Mouse (Mus musculus): ENCODE data around the gene Ndufa3.

Gene Ndufa3

DNA sequence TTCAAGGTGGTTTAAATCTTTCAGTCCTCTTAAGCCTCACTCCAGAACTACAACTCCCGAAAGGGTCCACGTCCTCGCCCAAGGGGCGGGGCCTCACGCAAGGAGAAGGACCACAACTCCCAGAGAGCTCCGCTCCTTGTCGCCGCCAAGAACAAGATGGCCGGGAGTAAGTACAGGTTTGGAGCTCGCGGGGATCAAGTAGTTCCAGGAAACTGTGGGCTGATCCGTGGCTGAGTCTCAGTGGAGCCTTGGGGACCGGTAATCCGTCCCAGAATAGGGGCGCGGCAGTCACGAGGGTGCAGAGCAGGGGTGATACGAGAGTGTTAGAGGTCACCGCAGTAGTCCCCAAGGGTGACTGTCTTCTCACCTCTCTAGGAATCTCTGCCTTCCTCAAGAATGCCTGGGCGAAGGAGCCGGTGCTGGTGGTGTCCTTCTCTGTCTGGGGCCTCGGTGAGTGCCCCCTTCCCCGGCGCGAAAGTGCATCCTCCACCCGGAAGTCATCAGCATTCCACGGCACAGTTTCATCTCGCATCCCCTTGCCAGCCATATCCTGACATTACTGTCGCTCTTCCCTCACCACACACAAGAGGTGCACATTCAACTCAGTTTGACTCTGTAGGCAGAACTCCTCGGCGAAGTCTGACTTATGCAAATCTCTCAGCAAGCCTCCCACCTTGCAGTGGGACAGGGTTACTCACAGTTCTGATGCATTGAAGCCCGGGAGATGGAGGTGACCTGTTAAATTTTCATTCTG lies at the start of gene Ndufa3:
TSS of gene Ndufa3 (plus strand) at position 132 of the 754 bp plus-strand sequence.
- under 1% methylated on average over 32 of the region's 32 CpGs for WGBS

DNA sequence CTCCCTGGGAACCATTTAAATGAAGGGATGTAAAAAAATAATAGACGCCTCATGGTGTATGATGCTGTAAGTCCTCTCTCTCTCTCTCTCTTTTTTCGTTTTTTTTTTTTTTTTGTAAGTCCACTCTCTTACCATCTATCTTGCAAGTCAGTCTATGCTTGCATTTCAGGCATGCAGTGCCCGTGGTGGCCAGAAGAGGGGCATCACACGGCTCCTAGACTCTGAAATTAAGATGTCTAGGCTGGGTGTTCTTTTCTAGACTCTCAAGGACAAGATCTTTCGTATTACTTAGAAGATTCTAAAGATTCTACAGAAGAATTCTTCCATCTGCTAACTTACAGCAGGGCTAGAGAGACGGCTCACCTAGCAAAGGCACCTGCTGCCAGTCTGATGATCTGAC lies 47.4 kb upstream of the Ndufa3 start:
- WGBS: 70% methylated on average over 6 of the region's 6 CpGs

DNA sequence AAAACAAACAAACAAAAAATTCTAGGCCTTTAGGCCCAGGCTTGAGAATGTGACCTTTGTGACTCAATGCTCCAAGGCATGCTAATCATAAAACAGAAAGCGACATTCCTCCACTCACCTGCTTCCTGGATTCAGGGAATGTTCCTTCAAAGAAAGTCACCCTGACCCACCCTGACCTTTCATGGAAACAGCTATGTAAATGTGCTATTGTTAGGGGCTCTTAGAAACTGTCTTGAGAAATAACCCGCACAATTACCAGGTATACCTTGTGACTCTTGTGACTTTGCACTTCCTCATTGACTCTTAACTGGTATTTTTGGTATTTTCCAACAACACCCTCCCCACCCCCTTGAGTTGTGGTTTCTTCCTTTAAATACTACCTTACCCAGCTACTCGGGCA lies 46.6 kb upstream of the Ndufa3 start:
- 93% methylated on average over 3 of the region's 3 CpGs for WGBS

DNA sequence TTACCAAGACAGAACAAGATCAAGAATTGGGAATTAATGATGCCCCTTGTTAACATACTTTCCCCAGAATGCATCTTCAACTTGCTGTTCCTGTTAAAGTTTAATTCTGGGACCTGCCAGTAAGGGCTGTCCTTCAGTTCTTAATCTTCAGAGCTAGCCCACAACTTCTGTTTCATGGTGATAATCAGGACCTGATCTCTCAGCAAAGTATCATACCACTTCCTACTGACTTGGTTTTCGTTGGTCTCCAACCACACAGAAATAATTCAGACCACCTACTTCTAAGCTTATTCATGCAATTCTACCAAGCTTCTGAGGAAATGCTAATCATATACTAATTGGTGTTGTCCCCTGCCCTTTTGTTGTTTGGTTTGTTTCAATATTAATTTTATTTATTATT lies 45.3 kb upstream of the Ndufa3 start:
- WGBS: 79% methylated on average over 1 of the region's 1 CpGs

DNA sequence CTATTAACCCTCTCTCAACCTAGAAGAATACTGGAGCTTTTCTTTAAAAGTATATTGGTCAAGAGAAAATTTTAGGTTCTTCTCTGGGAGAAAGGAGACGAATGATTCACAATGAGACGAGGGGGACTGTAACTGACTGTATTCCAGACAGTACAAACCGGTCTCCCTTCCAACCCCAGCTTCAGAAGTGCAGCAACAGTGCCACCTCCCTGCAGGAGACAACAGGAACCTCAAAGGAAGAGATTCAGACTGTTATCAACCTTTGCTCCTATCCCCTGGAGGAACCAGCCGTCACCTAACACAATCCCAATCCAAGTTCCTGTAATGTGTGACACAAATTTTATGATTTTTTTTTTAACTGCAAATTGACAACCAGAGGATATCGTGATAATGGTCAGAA lies 43.0 kb upstream of the Ndufa3 start:
- WGBS: 39% methylated on average over 5 of the region's 5 CpGs

DNA sequence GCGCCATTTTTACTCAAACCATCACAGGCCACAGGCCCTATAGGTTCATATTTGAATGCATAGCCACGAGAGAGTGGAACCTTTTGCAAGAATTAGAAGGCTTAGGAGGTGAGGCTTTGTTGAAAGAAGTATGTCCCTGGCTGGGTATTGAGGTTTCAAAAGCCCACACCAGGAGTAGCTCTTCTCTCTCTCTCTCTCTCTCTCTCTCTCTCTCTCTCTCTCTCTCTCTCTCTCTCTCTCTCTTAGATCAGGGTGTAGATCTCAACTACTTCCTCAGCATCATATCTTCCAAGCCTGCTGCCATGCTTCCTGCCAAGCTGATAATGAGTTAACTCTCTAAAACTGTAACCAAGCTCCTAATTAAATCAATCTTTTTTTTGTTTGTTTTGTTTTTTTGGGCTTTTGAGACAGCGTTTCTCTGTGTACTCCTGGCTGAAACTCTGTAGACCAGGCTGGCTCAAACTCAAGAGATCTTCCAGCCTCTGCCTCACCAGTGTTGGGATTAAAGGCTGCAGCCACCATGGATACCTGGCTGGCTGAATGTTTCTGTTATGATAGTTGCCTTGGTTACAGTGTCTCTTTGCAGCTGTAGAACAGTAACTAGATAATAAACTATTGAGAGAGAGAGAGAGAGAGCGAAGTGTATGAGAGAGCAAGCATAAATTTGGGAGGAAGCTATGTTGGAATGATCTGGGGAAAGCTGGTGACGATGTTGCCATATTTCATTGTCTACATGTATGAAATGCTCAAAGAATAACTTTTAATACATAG lies 40.6 kb upstream of the Ndufa3 start:
- WGBS: 72% methylated on average over 5 of the region's 5 CpGs

DNA sequence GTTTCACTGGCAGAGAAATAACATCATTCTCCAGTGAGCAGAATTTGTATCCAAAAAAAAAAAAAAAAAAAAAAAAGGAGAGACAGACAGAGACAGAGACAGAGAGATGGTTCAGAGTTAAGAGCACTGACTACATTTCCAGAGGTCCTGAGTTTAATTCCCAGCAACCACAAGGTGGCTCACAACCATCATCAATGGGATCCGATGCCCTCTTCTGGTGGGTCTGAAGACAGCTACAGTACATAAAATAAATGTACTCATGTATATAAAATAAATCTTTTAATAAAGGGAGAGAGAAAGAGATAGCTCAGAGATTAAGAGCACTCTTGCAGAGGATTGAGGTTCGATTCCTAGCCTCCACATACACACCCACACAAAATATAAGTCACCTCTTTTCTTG lies 39.0 kb upstream of the Ndufa3 start:
- WGBS: 86% methylated on average over 2 of the region's 2 CpGs

DNA sequence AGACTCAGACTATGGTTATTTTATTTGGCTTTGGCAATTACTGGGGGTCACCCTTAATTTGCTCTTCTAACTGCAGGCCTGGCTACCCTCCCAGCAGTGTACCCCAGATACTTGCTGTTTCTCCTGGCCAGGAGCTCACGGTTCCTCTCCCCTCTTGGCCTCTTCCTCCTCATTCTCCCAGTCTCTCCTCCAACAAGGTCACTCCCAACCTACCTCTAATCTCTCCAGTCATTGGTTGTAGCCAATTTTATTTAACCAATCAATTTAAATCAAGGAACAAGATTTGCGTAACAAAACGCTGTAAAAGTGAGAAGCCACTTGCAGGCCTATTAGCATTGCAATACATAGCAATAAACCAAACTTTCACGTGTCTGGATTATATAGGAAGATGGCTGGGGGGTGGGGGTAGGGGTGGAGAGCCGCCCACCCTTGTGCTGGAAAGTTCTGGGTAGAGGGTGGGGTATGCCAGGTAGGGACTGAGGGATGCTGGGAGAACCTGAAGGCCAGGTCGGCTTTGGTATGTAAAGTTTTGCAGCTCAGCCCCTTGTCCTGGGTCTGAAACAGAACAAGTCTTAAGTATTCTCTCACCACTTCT lies 38.1 kb upstream of the Ndufa3 start:
- 78% methylated on average over 6 of the region's 6 CpGs for WGBS

DNA sequence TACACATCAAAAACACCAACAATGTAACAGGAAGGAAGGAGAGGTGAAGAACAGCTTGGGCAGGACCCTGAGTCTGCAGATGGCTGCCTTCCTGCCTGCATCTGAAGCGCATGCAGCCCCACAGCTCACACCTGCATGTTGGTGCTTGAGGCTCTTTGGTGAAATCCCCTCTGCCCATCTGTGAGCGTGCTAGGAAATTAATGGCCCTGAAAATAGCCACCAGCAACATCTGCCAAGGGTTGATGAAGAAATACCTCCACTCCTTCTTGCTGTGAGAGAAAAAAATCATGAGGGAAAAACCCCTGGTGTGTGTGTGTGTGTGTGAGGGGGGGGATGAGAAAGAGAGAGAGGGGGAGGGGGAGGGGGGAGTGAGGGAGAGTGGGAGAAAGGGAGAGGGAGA lies 37.1 kb upstream of the Ndufa3 start:
- 74% methylated on average over 2 of the region's 2 CpGs for WGBS

DNA sequence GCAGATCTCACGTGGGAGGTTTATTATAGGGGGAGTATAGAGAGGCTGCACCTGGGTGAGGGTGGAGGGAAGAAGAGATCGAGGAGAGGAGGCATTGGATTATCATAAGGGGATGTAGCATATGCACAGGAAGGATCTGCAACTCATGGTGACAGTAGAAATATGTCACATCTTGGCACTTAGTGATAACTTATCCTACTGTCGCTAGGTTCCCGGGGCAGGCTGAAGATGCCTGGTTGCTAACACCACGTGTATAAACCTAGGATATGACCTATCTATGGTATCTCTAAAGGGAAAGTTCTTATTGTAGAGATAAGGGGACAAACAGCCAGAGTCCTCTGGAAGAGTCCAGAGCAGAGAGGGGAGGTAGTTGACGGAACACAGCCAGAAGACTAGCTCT lies 31.4 kb upstream of the Ndufa3 start:
- 18% methylated on average over 6 of the region's 6 CpGs for WGBS

DNA sequence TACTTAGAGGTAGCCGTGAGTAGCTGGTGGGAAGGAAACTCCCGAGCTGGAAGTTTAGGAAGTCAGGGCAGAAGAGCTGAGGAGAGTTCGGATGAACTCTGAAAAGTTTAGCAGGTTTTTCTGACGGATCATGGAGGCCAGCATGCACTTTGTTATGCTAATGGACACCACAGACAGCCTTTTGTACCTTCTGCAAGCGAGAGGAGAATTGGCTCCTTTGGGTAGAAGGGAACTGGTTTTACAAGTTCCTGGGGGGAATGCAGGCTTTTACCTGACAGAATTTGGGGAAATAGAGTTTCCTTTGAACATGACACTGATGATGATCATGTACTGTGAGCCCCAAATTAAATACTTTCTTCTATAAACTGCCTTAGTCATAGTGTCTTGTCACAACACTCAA lies 30.9 kb upstream of the Ndufa3 start:
- WGBS: 14% methylated on average over 5 of the region's 5 CpGs

DNA sequence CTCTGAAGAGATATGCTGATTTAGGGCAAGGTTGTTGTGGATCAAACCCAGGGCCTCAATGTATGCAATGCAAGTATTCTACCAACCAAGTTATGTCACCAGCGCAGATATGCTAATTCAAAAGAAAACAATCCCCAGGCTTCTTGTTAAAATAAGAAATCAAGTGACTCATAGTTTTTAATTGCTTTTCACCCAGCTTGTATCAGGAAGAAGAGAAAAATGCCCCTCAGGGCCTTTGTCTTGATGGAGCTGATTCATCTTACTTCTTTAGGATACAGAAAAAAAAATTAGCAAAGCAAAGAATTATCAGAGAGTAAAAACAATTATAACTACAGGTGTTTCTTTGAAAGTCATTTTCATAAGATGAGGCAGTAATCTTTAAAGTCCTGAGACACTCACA lies 29.9 kb upstream of the Ndufa3 start:
- WGBS: 52% methylated on average over 1 of the region's 1 CpGs

DNA sequence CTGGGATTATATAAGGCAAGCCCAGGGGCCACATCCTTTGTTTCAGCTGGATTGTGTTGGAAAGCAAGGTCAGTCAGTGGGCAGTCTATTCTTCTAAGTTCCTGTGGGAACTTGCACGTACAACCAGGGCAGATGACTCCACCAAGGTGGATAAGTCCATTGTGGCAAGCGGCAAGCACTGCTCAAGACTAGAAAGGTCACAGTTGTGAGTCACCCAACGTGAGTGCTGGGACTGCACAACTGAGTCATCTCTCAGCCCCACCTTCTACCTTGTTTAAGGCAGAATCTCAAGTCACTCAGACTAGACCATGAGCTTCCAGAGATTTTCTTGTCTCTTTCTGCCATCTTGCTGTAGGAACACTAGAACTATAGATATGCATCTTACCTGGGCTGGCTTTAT lies 26.6 kb upstream of the Ndufa3 start:
- 64% methylated on average over 3 of the region's 3 CpGs for WGBS

DNA sequence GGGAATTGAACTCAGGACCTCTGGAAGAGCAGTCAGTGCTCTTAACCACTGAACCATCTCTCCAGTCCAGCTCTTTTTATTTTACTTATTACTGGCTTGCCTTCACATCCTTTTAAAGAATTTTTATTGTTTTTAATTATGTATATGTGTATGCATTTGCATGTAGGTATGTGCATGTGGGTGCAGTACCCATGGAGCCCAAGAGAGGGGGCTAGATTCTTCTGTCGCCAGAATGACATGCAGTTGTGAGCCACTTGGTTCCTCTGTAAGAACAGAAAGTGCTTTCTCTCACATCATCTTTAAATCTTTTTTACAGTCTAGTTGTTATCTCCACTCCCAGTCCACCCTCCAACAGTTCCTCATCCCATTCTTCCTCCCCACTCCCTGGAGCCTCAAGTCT lies 25.6 kb upstream of the Ndufa3 start:
- WGBS: 82% methylated on average over 1 of the region's 1 CpGs

DNA sequence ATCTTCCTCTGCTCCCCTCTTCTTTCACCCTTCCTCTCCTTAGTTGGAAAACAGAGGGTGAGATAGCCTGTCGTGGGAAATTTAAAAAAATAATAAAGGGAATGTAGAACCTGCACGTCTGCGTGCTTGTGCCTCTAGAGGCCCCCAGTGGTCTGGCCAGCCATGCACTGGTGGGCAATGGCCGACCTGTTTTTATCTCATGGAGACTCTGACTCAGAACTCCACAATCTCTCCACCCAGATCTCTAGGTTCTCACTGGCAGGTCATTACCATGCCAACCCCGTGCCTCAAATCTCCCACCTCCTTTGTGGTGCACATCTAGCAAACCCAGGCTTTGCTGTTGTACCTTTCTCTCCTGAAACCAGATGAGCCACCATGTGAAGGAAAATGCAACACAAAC lies 22.5 kb upstream of the Ndufa3 start:
- 32% methylated on average over 5 of the region's 5 CpGs for WGBS

DNA sequence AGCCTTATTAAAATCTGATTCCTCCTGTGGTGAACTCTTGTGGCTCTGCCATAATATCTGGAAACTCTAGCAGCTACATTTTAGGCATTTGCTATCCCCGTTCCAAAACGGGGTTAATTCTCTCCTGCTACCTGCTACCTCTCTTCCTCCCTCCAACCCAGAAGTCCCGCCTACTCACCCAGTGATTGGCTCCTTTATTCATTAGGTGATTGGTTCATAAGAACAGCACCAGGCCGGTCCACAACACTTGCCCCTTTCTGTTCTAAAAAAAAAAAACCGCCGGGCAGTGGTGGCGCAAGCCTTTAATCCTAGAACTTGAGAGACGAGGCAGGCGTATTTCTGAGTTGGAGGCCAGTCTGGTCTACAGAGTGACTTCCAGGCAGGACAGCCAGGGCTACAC lies 22.0 kb upstream of the Ndufa3 start:
- WGBS: 20% methylated on average over 9 of the region's 9 CpGs

DNA sequence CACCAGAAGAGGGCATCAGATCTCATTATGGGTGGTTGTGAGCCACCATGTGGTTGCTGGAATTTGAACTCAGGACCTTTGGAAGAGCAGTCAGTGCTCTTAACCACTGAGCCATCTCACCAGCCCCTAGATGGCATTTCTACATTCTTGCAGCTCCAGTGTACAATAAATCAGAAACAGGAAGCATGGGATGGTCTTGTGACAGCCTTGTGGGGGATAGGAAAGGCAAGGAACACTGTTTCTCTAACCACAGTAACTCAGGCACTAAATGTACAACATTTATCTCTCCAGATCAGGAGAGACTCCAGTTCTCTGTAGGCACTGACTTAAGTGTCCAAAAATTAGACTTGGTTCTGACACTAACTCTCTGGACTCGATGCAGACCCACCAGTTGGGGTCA lies 19.4 kb upstream of the Ndufa3 start:
- WGBS: 60% methylated on average over 1 of the region's 1 CpGs

DNA sequence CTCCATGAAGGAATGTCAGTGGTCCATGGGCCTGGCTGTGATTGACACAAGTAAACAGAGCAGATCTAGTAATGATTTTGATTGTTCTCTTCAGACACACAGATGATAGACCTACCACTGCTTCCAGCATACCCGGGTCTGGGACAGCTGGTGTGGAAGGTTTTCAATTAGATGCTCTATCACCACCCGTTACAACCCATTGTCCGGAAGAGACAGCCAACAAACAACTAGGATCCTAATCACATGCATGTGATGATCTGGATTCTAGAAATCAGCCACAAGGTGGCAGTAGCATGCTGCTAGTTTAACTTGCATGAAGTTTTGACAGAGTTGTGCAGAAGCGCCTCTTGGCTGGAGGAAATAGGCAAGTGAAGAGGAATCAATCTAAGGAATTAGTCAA lies 16.1 kb upstream of the Ndufa3 start:
- WGBS: 6% methylated on average over 4 of the region's 4 CpGs

DNA sequence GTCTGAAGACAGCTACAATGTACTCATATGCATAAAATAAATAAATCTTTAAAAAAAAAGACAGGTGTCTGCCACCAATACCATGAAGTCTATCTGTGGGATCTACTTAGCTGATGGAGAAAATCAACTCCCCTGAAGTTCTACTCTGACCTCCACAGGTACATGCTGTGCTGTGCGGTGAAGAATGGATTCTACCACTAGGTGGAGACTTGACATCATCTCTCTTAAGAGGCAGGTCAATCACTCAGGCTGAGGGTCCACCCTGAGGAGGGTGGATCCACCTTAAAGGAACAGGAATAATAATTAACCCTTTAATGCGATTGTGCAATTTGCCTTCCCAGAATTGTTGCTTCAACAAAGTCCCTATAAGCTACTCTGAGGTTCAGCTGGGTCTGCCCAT lies 10.4 kb upstream of the Ndufa3 start:
- 19% methylated on average over 2 of the region's 2 CpGs for whole genome bisulfite sequencing

DNA sequence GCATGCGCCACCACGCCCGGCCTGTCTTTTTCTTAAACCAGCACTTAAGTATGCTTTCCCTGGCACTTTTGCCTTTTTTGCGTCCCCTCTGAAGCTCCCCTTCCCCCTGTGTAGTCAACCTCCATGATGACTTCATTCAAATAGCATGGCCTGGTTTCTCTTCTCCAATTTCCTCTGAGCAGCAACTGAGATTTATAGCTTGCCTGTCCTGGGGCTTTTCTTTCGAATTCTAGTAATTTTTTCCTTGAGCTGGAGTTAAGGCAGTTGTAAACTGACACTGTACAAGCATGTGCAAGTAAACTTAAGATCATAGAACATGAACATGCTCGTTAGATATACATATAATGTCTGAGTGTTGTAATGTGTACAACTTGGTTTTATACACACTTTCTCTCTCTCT lies 9.8 kb upstream of the Ndufa3 start:
- 85% methylated on average over 6 of the region's 6 CpGs for WGBS

DNA sequence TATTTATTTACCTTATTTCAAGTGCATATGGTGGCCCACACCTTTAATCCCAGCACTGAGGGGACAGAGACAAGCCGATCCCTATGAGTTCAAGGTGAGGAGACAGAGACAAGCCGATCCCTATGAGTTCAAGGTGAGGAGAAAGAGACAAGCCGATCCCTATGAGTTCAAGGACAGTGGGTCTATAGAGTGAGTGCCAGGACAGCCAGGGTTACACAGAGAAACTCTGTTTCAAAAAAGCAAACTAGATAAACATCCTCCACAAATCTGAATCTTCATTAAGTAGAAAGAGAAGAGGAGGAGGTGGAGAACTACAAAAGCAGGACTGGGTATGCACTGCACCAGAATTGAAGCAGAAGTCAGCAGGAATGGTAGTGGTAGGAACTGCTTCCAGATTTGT lies 8.5 kb upstream of the Ndufa3 start:
- 79% methylated on average over 3 of the region's 3 CpGs for WGBS

DNA sequence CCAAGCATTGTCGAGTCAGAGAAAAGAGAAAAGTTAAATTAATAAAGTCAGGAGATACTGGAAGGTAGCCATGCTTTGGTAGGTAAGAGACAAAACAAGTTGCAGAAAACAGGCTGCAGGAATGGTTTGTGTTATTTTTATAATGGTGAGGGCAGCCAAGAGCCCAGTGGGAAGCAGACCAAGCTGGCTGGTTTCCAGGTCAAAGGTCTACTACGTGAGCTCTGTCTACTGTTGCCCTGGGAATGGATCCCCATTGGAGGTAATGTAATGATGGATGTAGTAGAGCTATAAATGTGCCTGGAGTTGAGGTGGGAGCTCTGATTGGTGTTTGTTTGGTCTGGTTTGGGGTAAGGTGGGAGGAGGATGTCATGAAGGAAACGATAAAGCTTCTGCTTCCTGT lies 8.1 kb upstream of the Ndufa3 start:
- 54% methylated on average over 3 of the region's 3 CpGs for WGBS

DNA sequence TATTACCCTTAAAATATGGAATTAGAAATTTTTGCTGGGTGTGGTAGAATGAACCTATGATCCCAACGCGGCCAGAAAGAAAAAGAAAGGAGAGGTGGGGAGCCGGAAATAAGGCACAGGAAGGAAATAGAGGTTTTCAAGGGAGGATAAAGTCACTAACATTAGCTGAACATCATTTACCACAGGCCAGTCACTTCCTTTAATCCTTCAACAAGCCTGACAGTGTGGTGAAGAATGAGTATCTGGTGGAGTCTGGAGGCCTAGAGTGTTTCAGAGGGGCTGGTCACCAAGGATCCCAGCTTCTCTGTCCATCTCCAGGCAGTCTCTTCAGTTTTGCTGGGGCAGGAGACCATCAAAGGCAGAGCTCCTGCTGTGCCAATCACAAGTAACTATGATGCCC lies 6.7 kb upstream of the Ndufa3 start:
- WGBS: 94% methylated on average over 3 of the region's 3 CpGs

All from cerebral cortex, adult 2 months (tissue).